Mouse (Mus musculus): ENCODE data around the gene H2afy2. TPM values are rescaled to one million over a fixed set of nuclear protein-coding genes. Genes with fewer than 3 reads are reported as not detected.

The H2afy2 gene
- polyA plus RNA-seq, 1 experiment from 2014 or later, result 237 TPM

DNA sequence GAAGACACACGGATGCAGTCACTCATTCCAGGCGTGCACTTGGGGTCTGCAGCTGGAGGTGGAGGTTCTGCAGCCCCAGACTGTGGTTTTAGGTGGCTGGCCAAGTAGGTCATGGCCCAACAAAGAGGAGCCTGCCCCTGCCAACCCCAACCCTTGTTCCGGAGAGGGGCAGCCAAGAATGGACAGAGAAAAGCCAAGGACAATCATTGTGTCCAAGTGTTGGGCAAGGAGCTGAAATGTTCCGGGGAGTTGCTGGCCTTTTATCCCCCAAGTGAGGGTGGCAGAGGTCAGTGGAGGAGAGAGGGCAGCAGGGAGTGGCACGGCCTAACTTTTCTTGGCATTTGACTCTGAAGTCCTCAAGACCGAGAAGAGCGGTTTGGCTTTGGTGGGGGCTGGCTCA is 63.6 kb downstream of the H2afy2 start:
- no peak overlapping the region for H3K9ac ChIP-seq (ENCODE audit: low read depth, low read length)
- no peak overlapping the region for H3K4me3 ChIP-seq (ENCODE audit: low read length)
- H3K27ac ChIP-seq (ENCODE audit: low read depth, low read length), result no peak overlapping the region
- no peaks in the 10 kb centered on the region for H3K9me3 ChIP-seq (ENCODE audit: control insufficient read depth, low read length)
- H3K4me1 ChIP-seq (ENCODE audit: control insufficient read depth, insufficient read depth, low read depth, low read length), result peaks cover 5% of the 10 kb centered on the region; the same call in 1 of the 2 replicates
- no peak for ATAC-seq
- WGBS, result 89% methylated on average over 7 of the region's 7 CpGs
- H3K4me2 ChIP-seq (ENCODE audit: low read length), result no peak overlapping the region
- H3K36me3 ChIP-seq (ENCODE audit: control insufficient read depth, insufficient read depth, low read length), result no peaks in the 10 kb centered on the region
- H3K27me3 ChIP-seq (replicated peaks; ENCODE audit: control insufficient read depth, insufficient read depth, low read length), result no peaks in the 10 kb centered on the region

DNA sequence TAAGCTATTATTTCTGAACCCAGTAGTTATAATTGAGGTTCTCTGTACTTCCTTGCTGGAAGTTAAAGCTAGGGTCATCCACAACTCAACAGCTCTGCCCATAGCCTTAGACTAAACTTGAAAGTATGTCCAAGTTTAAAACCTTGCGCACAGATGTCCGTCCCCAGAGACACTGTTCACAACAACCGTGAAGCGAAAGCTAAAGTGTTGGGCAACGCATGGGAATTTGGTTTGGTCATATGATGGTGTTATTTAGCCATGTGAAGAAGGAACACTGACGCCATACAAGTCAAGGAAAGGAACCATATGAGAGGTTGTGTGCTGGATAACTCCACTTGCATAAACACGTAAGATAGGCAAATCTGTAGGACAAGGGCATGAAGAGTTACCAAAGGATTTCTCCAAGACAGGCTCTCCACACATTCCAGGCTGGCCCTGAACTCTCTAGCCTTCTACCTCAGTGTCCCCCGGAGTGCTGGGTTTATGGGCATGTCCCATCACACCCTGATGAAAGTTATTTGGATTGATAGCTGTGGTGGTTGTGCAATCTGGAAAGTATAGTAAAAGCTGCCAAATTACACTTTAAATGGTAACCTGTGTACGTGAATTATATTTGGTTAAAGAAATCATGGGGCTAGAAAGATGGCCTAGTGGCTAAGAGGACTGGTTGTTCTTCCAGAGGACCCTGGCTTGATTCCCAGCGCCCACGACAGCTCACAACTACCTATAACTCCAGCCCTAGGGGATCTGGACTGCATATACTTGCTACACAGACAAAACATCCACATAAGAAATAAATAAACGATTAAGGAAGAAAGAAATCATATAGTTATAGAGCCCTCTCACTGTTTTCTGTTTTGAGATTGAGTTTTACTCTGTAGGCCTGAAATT is 66.3 kb downstream of the H2afy2 start:
- H3K27me3 ChIP-seq (replicated peaks; ENCODE audit: control insufficient read depth, insufficient read depth, low read length), result no peaks in the 10 kb centered on the region
- H3K27ac ChIP-seq (ENCODE audit: low read depth, low read length), result no peak overlapping the region
- H3K9me3 ChIP-seq (ENCODE audit: control insufficient read depth, low read length), result no peaks in the 10 kb centered on the region
- no peak overlapping the region for H3K4me2 ChIP-seq (ENCODE audit: low read length)
- no peak for ATAC-seq
- peaks cover 5% of the 10 kb centered on the region; the same call in 1 of the 2 replicates for H3K4me1 ChIP-seq (ENCODE audit: control insufficient read depth, insufficient read depth, low read depth, low read length)
- no peaks in the 10 kb centered on the region for H3K36me3 ChIP-seq (ENCODE audit: control insufficient read depth, insufficient read depth, low read length)
- WGBS, result 92% methylated on average over 12 of the region's 12 CpGs
- no peak overlapping the region for H3K4me3 ChIP-seq (ENCODE audit: low read length)
- H3K9ac ChIP-seq (ENCODE audit: low read depth, low read length), result no peak overlapping the region

DNA sequence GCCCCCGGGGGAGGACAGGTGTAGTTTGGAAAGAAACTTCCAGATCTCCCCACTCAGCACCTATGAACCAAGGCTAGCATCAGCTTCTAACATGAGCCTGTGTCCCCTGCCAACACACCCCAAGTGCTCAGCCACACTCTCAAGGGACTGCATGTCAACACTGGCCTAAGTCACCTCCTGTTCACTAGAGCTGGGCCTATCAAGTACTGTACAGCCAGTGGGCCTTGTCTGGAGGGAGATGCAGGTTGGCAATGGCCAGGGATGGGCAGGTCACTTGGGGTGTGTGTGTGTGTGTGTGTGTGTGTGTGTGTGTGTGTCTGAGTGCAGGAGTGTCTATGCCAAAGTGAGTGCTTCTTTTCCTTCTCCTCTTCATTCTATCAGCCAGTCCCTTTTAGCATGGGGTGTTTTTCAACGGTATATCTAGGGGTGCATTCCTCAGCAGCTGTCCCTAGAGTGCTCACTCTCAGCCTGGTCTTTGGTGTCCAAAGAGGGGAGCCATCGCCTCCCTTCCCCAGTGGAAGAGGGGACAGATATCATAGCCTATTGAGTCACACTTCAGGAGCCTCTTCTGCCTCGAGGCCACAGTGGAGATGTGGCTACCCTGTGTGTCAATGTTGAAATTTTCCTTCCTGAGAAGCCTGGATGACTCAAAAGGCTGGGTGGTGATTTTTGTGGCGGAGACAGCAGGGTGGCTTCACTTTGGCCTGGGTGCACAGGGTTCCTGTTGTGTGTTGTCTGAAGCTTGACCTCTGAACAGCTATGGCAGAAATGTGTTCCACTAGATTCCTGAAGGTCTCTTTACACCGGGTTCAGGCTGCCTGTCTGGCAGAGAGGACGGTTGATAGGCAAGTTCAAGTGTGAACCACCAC is 67.7 kb downstream of the H2afy2 start:
- Histone ChIP-seq H3K4me2 (ENCODE audit: low read length) (peak overlapping the region; percentile 95), H3K9ac (ENCODE audit: low read depth, low read length) (no peak overlapping the region), H3K4me3 (ENCODE audit: low read length) (peak overlapping the region; percentile 59; the same call in 1 of the 2 replicates), H3K36me3 (ENCODE audit: control insufficient read depth, insufficient read depth, low read length) (no peaks in the 10 kb centered on the region), H3K27ac (ENCODE audit: low read depth, low read length) (no peak overlapping the region), H3K4me1 (ENCODE audit: control insufficient read depth, insufficient read depth, low read depth, low read length) (peaks cover 5% of the 10 kb centered on the region; the same call in 1 of the 2 replicates), H3K9me3 (ENCODE audit: control insufficient read depth, low read length) (no peaks in the 10 kb centered on the region), H3K27me3 (replicated peaks; ENCODE audit: control insufficient read depth, insufficient read depth, low read length) (no peaks in the 10 kb centered on the region)
- WGBS, result 72% methylated on average over 7 of the region's 7 CpGs
- 0 out of 2 replicates have a peak, but pooled peaks have one; percentile 22 for ATAC-seq

DNA sequence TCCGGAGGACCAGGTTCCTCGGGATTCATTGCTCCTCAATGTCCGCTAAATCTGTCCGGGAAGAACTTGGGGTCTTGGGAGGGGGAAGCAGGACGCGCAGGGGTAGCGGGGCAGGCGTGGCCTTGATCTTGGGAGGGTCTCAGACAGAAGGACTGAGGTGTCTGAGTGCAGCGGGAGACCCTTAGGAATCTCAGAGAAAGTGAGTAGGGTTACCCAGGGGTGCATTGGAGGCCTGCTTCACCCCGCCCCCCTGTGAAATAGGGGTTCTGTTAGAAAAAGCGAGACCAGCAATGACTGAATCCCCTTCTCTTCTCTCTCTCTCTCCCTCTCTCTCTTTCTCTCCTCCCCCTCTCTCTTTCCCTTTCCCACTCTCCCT is 68.5 kb downstream of the H2afy2 start:
- WGBS, result 4% methylated on average over 11 of the region's 11 CpGs
- no peaks in the 10 kb centered on the region for H3K9me3 ChIP-seq (ENCODE audit: control insufficient read depth, low read length)
- H3K4me3 ChIP-seq (ENCODE audit: low read length), result peak overlapping the region; percentile 59

DNA sequence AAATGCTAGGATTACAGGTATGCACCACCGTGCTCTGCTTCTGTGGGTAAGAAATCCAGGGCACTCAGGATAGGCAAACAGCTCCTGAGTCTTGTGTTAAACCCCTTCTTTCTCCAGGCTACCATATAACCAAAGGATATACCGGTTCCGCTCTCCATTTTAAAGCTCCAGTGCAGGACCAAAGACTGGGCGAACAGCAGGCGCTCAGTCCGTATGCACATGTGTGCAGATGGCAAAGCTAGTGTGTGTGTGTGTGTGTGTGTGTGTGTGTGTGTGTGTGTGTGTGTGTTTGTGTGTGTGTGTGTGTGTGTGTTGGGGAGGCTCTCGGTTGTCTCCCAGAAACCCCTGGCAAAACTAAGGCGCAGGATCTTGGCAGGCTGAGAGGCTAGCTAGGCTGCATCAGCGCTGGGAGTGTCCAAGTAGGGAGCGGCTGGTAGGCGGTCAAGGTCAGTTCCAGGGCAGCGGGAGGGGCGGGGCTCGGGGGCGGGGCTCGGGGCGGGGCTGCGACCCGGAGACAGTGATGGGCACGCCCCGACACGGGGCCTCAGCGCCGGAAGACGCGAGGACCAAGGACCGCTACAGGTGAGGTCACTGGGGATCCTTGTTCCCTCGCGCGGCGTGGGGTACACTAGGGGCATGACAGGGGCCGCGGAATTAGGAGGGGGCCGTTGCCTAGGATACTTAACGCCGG is 69.0 kb downstream of the H2afy2 start, which contains the start of gene Aifm2:
TSS of gene Aifm2 (plus strand) at position 493 of the 691 bp plus-strand sequence.
- 16% methylated on average over 25 of the region's 36 CpGs for WGBS
- peak; percentile 90 for ATAC-seq
- peak within 1 kb of the TSS; percentile 95 for H3K4me2 ChIP-seq (ENCODE audit: low read length)
- H3K9me3 ChIP-seq (ENCODE audit: control insufficient read depth, low read length), result no peaks in the 10 kb centered on the region
- peak within 1 kb of the TSS; percentile 71 for H3K9ac ChIP-seq (ENCODE audit: low read depth, low read length)
- peaks cover 5% of the 10 kb centered on the region; the same call in 1 of the 2 replicates for H3K4me1 ChIP-seq (ENCODE audit: control insufficient read depth, insufficient read depth, low read depth, low read length)
- no peak within 1 kb of the TSS for H3K27ac ChIP-seq (ENCODE audit: low read depth, low read length)
- no peaks in the 10 kb centered on the region for H3K36me3 ChIP-seq (ENCODE audit: control insufficient read depth, insufficient read depth, low read length)
- H3K4me3 ChIP-seq (ENCODE audit: low read length), result peak within 1 kb of the TSS; percentile 59
- H3K27me3 ChIP-seq (replicated peaks; ENCODE audit: control insufficient read depth, insufficient read depth, low read length), result no peaks in the 10 kb centered on the region

More for the DNA sequence above, 68.5 kb downstream of the H2afy2 start:
- H3K9ac ChIP-seq (ENCODE audit: low read depth, low read length), result peak overlapping the region; percentile 71
- ATAC-seq, result peak; percentile 70
- H3K4me1 ChIP-seq (ENCODE audit: control insufficient read depth, insufficient read depth, low read depth, low read length), result peaks cover 5% of the 10 kb centered on the region; the same call in 1 of the 2 replicates
- no peaks in the 10 kb centered on the region for H3K36me3 ChIP-seq (ENCODE audit: control insufficient read depth, insufficient read depth, low read length)
- H3K27me3 ChIP-seq (replicated peaks; ENCODE audit: control insufficient read depth, insufficient read depth, low read length), result no peaks in the 10 kb centered on the region
- no peak overlapping the region for H3K27ac ChIP-seq (ENCODE audit: low read depth, low read length)
- peak overlapping the region; percentile 95 for H3K4me2 ChIP-seq (ENCODE audit: low read length)

DNA sequence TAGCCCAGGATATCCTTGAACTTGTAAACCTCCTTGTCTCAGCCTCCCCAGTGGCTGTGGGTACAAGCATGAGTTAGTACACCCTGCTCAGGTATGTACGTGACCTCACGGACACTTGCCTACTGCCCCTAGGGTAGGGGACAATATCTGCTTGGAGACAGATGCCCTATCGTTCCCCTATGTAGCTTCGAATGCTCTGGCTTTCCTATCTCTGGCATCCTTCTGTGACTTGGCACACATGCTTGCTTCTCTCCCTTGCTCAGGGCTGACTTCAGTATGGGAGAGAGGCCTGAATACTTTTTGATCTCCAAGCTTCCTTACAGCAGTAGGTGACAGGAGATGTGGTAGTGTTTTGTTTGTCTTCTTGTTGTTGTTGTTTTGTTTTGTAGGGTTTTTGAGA is 69.8 kb downstream of the H2afy2 start:
- Histone ChIP-seq H3K27ac (ENCODE audit: low read depth, low read length) (no peak overlapping the region), H3K4me2 (ENCODE audit: low read length) (no peak overlapping the region), H3K27me3 (replicated peaks; ENCODE audit: control insufficient read depth, insufficient read depth, low read length) (no peaks in the 10 kb centered on the region), H3K36me3 (ENCODE audit: control insufficient read depth, insufficient read depth, low read length) (no peaks in the 10 kb centered on the region), H3K9me3 (ENCODE audit: control insufficient read depth, low read length) (no peaks in the 10 kb centered on the region), H3K9ac (ENCODE audit: low read depth, low read length) (no peak overlapping the region), H3K4me3 (ENCODE audit: low read length) (no peak overlapping the region), H3K4me1 (ENCODE audit: control insufficient read depth, insufficient read depth, low read depth, low read length) (peaks cover 5% of the 10 kb centered on the region; the same call in 1 of the 2 replicates)
- ATAC-seq, result no peak
- WGBS, result 94% methylated on average over 4 of the region's 4 CpGs

DNA sequence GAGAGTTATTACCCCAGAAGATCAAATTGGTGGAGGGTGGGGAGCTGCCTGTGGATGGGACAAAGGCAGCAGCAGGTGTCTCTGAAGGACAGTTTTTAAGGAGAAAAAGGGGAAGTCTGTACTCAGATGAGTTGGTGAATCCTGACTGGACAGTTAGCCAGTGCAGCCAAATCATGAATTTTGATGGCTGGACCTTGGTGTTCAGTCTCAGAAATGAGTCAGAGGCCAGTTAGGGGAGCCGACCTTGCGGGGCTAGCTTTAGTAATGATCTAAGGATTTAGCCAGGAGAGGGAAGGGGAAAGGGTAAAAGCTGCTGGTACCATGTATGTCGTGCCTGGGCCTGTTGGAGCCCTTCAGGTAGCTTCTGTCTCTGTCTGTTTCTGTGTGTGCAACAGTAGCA is 70.3 kb downstream of the H2afy2 start:
- no peak for ATAC-seq
- no peak overlapping the region for H3K4me2 ChIP-seq (ENCODE audit: low read length)
- no peaks in the 10 kb centered on the region for H3K27me3 ChIP-seq (replicated peaks; ENCODE audit: control insufficient read depth, insufficient read depth, low read length)
- H3K9me3 ChIP-seq (ENCODE audit: control insufficient read depth, low read length), result no peaks in the 10 kb centered on the region
- peaks cover 5% of the 10 kb centered on the region; the same call in 1 of the 2 replicates for H3K4me1 ChIP-seq (ENCODE audit: control insufficient read depth, insufficient read depth, low read depth, low read length)
- no peak overlapping the region for H3K9ac ChIP-seq (ENCODE audit: low read depth, low read length)
- WGBS, result 72% methylated on average over 3 of the region's 3 CpGs
- H3K27ac ChIP-seq (ENCODE audit: low read depth, low read length), result no peak overlapping the region
- no peak overlapping the region for H3K4me3 ChIP-seq (ENCODE audit: low read length)
- H3K36me3 ChIP-seq (ENCODE audit: control insufficient read depth, insufficient read depth, low read length), result no peaks in the 10 kb centered on the region

DNA sequence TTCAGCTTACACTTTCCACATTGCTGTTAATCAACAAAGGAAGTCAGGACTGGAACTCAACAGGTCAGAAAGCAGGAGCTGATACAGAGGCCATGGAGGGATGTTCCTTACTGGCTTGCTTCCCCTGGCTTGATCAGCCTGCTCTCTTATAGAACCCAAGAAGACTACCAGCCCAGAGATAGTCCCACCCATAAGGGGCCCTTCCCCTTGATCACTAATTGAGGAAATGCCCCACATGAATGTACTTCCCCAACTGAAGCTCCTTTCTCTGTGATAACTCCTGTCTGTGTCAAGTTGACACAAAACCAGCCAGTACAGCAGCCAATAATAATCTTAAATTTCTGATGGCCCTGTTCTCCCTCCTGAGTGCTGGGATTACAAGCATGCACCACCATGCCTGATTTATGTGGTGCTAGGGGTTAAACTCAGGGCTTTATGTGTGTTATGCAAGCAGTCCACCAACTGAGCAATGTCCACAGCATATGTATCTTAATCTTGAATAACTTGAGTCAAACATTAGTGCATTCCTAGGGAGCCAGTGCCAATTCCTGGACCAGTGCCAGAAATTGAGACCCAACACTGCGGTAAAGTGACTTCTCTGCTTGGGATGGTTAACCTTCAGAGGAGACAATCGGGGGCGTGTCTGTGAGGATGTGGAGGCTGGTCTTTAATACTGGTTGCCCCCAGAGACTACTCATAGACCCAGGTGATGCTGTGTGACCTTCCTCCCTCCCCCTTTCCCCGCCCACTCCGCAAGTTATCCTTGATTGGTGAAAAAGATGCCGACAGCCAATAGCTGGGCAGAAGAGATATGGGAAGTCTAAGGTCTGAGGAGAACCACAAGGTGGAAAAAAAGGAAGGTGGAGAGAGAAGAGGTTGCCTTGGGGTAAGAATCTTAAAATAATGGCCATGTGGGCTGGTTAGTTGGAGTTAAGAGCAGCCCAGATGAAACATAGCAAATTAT is 77.3 kb downstream of the H2afy2 start:
- Histone ChIP-seq H3K9me3 (ENCODE audit: control insufficient read depth, low read length) (no peaks in the 10 kb centered on the region), H3K4me1 (ENCODE audit: control insufficient read depth, insufficient read depth, low read depth, low read length) (no peaks in the 10 kb centered on the region), H3K4me3 (ENCODE audit: low read length) (no peak overlapping the region), H3K4me2 (ENCODE audit: low read length) (no peak overlapping the region), H3K36me3 (ENCODE audit: control insufficient read depth, insufficient read depth, low read length) (peaks cover 4% of the 10 kb centered on the region; the same call in 1 of the 2 replicates), H3K27me3 (replicated peaks; ENCODE audit: control insufficient read depth, insufficient read depth, low read length) (no peaks in the 10 kb centered on the region), H3K27ac (ENCODE audit: low read depth, low read length) (no peak overlapping the region), H3K9ac (ENCODE audit: low read depth, low read length) (no peak overlapping the region)
- WGBS, result 66% methylated on average over 6 of the region's 6 CpGs
- no peak for ATAC-seq

Data from hindbrain, embryonic 16.5 days (tissue).